Mouse (Mus musculus) cerebellum, adult 2 months (tissue): ENCODE results near the gene Elf3.

Source experiments
- CTCF ChIP-seq: fragments of 200-500 bp; IDR thresholded peaks from 2 replicates; pipeline ENCODE4 v1.5.1; 2011; ENCODE audit warnings: low read depth, mild to moderate bottlenecking, control low read depth, low read length, moderate library complexity, borderline replicate concordance; ENCODE audit not compliant: insufficient read depth
- POLR2A ChIP-seq: fragments of 200-500 bp; IDR thresholded peaks from 2 replicates; pipeline ENCODE4 v1.6.1; 2011; ENCODE audit warnings: low read length, control low read depth, borderline replicate concordance; ENCODE audit not compliant: insufficient read depth

GRCm38 (mm10) chr1:135290908-135291307 lies 32.5 kb upstream of the Elf3 start:
- TF ChIP-seq POLR2A (no peak), CTCF (no peak)
